Mouse (Mus musculus): Measurements from ENCODE around the gene Gm10100.
"Not testable (repeated sequence)": the region's sequence is repeated elsewhere in the genome, so short reads cannot be mapped to it uniquely, and the experiment has no call there.

Gm10100 gene

GRCm38 (mm10) chr10:77752312-77752711 is 26.0 kb downstream of the Gm10100 start:
- DNase-seq (ENCODE audit: low spot score), result not testable (repeated sequence)

- DNase-seq (ENCODE audit: low spot score), result no peak
Observed at GRCm38 (mm10) chr10:77753448-77753847, 27.2 kb downstream of the Gm10100 start.

- not testable (repeated sequence) for DNase-seq (ENCODE audit: low spot score)
Observed at GRCm38 (mm10) chr10:77759582-77759981, 33.3 kb downstream of the Gm10100 start, which contains the start of gene Gm3233. Gene Gm3233 (minus strand): TSS chr10:77759682.

- DNase-seq (ENCODE audit: low spot score), result no peak
Observed at GRCm38 (mm10) chr10:77769727-77770126, 43.4 kb downstream of the Gm10100 start.

GRCm38 (mm10) chr10:77771225-77771624 is 44.9 kb downstream of the Gm10100 start, which contains the start of gene Gm3238:
Gene Gm3238 (minus strand): TSS chr10:77771325.
- DNase-seq (ENCODE audit: low spot score), result not testable (repeated sequence)

GRCm38 (mm10) chr10:77772142-77772541 is 45.9 kb downstream of the Gm10100 start:
- not testable (repeated sequence) for DNase-seq (ENCODE audit: low spot score)

Measured in c-Kit-positive CD71-positive TER-119-positive erythroid progenitor cells, embryonic 14.5 days (primary cell).